Mouse (Mus musculus) brown adipose tissue, adult 24 weeks (tissue): ENCODE data around the gene Plekhd1. TPM values are rescaled to one million over a fixed set of nuclear protein-coding genes. Genes with fewer than 3 reads are reported as not detected.

Experiments used
- H3K27ac ChIP-seq: fragments of 200-500 bp; replicated peaks from 2 replicates; pipeline ENCODE4 v1.5.1; 2012; ENCODE audit warnings: low read depth, mild to moderate bottlenecking, low read length
- H3K4me1 ChIP-seq: fragments of 200-500 bp; 2 replicates; pipeline ENCODE4 v1.6.1; 2012; ENCODE audit warnings: low read length, mixed read lengths; ENCODE audit not compliant: control insufficient read depth, insufficient read depth, insufficient read length
- H3K4me3 ChIP-seq: fragments of 200-500 bp; 2 replicates; pipeline ENCODE4 v1.5.1; 2012; ENCODE audit warnings: low read depth, mild to moderate bottlenecking, low read length, moderate library complexity; ENCODE audit not compliant: insufficient read depth
- polyA plus RNA-seq: library from polyadenylated mRNA; stranded (reverse); fragments of >200 nt; gene quantifications from 2 replicates; pipeline ENCODE4 v1.2.4, GENCODE M21; 2012; ENCODE audit not compliant: missing spikeins, insufficient read depth, insufficient read length

Gene Plekhd1
- not detected in 2 replicates for polyA plus RNA-seq

- Histone ChIP-seq H3K4me3 (peak within 1 kb of the TSS; percentile 43), H3K27ac (no peak within 1 kb of the TSS), H3K4me1 (peaks cover 2% of the 10 kb centered on the region; the same call in 1 of the 2 replicates)
Measured at GRCm38 (mm10) chr12:80692269-80692972, at the start of gene Plekhd1. Plekhd1 (plus strand) TSS chr12:80692591.

GRCm38 (mm10) chr12:80642725-80643692 is 49.4 kb upstream of the Plekhd1 start:
- Histone ChIP-seq H3K27ac (peak overlapping the region; percentile 29; the same call in 1 of the 2 replicates), H3K4me3 (peak overlapping the region; percentile 96), H3K4me1 (peaks cover 13% of the 10 kb centered on the region)

DNA sequence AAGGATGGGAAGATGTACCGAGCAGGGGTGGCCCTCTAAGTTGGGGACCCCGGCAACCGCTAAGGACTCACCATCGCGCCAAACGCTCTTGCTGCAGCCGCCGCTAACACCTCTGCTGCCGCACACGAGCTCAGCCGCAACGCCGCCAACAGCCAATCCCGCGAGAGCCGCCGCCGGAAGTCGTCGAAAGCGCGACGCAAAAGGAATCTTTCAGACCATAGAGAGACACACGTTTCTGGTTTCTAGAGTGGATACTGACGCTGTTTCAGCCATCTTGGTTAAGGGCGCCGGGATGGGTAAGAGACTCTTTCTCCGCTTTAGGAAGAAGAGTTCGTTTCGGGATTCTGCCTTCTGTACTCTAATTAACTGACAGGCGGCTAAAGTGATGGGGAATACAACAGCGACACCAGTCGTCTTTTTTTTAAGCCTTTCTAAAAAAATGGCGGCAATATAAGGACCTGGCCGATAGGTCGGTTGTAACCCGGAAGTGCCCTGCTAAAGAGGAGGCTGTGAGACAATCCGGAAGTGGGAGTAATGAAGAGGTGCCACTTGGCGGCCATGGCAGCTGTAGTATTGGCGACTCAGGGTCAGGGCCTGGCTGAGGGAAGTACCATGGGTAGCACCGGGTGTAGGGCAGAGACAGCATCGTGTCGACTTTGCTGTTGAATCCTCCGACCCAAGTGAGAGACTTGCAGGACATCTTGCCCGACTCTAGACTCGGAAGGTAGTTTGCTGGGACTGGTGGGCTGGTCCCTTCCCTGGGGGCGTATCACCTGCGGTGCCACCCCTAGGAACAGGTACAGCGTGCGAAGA is 48.5 kb upstream of the Plekhd1 start, which contains the start of the genes Slc39a9 and Erh:
TSS of gene Slc39a9 (plus strand) at position 191 of the 813 bp plus-strand sequence.
TSS of gene Erh (minus strand) at position 649 of the 813 bp plus-strand sequence.
- peaks cover 13% of the 10 kb centered on the region for H3K4me1 ChIP-seq
- H3K27ac ChIP-seq, result peak within 1 kb of the TSS; percentile 92
- H3K4me3 ChIP-seq, result peak within 1 kb of the TSS; percentile 96

DNA sequence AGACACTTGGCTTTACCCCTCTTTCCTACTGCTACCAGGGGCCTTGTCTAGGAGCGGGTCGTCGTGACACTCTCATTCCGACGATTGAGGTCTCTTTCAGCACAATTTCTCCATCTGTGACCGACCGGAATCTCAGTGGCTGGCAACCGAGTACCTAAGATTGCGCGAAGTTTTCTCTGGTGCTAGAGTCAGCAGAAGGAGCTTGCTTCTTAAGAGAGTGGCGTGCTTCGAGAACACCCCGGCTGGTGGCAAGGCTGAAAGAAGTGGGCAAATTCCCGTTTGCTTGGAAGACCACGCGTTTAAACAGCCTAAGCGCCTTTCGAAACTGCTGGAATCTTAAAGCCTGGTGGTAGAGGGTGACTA is 47.9 kb upstream of the Plekhd1 start:
- H3K4me1 ChIP-seq, result peaks cover 13% of the 10 kb centered on the region
- peak overlapping the region; percentile 81 for H3K27ac ChIP-seq
- peak overlapping the region; percentile 96 for H3K4me3 ChIP-seq

DNA sequence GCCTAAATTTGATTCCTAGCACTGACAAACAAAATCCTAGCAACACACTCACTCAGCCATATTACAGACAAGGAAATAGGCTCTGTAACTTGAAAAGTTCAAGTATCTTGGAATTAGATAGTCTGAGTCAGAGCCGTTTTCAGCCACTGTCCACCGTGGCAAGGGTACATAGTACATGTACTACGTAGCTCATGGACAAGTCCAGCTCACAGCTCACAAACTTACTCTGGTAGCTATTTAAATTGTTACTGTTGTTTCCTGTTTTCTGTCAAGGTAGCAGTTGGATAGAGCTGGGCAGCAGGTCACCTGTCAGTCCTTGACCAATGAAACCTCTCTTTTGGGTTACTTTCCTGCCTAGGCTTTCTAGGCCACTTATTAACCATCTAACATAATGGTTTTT is 46.0 kb upstream of the Plekhd1 start:
- Histone ChIP-seq H3K4me1 (peaks cover 13% of the 10 kb centered on the region), H3K4me3 (no peak overlapping the region)

DNA sequence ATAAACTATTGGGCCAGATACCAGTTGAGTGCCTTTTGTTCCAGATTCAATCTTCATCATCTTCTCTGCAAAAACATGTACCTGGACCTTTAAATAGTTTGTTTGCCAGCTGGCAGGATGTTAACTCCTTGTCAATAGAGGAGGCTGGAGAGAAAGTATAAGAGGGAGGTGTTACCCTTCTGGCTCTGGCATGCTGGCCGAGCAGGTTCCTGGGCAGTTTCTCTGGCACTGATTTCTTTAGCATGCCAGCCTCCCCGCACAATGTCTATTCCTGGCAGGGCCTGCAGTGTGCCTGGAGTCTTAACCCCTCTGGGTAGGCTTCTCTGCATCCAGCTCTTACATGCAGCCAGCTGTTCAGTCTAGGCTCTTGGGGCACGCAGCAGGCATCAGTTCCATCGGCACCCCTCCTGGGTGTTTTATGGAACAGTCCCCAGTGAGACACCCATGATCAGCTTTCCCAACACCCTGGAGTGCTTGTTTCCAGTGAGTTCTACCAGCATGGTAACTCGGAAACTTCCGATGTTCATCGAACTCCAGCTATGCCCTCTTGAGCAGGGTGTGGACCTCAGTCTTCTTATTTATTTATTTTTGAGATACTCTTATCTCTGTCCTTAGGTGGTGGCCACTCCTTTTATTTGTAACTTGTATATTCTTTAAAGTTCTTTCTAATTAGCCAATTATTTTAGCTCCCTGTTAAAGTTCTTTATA is 38.3 kb upstream of the Plekhd1 start:
- peaks cover 5% of the 10 kb centered on the region; the same call in 1 of the 2 replicates for H3K4me1 ChIP-seq
- H3K4me3 ChIP-seq, result no peak overlapping the region
- H3K27ac ChIP-seq, result no peak overlapping the region

More for the DNA sequence above, 46.0 kb upstream of the Plekhd1 start:
- no peak overlapping the region for H3K27ac ChIP-seq

- Histone ChIP-seq H3K27ac (no peak overlapping the region), H3K4me1 (peaks cover 5% of the 10 kb centered on the region; the same call in 1 of the 2 replicates), H3K4me3 (no peak overlapping the region)
Measured at GRCm38 (mm10) chr12:80654659-80655025, 37.7 kb upstream of the Plekhd1 start.

DNA sequence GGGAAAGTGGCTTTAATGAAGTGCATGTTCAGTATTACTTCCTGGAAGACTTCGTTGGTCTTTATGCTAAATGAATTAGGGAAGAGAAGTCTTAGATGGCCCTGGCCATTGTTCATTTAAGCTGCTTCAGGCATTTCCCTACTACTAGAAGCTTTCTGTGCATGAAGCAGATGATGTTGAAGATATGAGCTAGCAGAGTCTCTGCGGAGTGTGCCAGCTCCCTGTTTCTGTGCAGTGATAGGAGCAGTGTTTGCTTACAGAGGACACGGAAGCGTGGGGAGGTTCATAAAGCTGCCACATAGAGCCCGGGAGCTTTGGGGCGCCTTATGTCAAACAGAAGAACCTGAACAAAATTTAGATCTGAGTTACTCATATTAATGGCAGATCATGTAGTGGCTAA is 33.7 kb upstream of the Plekhd1 start:
- no peak overlapping the region for H3K27ac ChIP-seq
- H3K4me1 ChIP-seq, result peaks cover 5% of the 10 kb centered on the region; the same call in 1 of the 2 replicates
- no peak overlapping the region for H3K4me3 ChIP-seq

- Histone ChIP-seq H3K4me3 (no peak overlapping the region), H3K27ac (no peak overlapping the region), H3K4me1 (no peaks in the 10 kb centered on the region; the same call in 1 of the 2 replicates)
Measured at GRCm38 (mm10) chr12:80662322-80662721, 30.1 kb upstream of the Plekhd1 start.

DNA sequence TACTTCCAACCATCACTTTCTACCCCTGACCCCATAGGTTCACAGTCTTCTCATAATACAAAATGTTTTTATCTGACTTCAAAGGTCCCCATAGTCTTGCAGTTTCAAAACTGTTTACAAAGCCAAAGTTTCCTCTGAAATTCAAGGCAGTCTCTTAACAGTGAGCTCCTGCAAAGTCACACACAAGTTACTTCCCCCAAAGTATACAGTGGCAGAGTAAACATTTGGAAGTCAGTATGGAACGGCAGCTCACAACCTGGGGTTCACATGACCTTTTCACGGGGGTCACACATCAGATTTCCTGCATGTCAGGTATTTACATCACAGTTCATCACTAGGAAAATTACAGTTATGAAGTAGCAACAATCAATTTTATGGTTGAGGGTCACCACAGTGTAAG is 28.5 kb upstream of the Plekhd1 start:
- Histone ChIP-seq H3K27ac (no peak overlapping the region), H3K4me3 (no peak overlapping the region), H3K4me1 (no peaks in the 10 kb centered on the region; the same call in 1 of the 2 replicates)

GRCm38 (mm10) chr12:80668391-80668790 is 24.0 kb upstream of the Plekhd1 start:
- no peaks in the 10 kb centered on the region for H3K4me1 ChIP-seq
- no peak overlapping the region for H3K4me3 ChIP-seq
- H3K27ac ChIP-seq, result no peak overlapping the region

DNA sequence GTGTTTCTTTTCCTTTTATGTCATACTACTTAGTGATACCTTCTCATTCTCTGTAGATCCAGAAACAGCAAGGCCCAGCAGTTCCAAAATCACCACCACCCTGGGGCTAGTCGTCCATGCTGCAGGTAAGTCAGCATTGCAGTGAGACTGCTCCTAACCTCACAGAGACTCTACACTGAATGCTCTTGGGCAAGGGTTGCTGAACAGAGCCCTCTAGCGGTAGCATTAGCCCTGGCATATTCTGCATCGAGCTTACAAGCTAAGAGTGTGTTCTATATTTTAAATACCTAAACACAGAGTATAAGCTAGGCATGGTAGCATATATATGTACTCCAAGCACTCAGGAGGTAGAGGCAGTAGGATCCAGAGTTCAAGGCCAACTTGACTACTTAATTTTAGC is 19.2 kb upstream of the Plekhd1 start:
- no peaks in the 10 kb centered on the region for H3K4me1 ChIP-seq
- H3K27ac ChIP-seq, result no peak overlapping the region
- H3K4me3 ChIP-seq, result no peak overlapping the region

- no peak overlapping the region for H3K27ac ChIP-seq
- no peaks in the 10 kb centered on the region for H3K4me1 ChIP-seq
- H3K4me3 ChIP-seq, result no peak overlapping the region
Measured at GRCm38 (mm10) chr12:80681340-80681739, 11.1 kb upstream of the Plekhd1 start.

DNA sequence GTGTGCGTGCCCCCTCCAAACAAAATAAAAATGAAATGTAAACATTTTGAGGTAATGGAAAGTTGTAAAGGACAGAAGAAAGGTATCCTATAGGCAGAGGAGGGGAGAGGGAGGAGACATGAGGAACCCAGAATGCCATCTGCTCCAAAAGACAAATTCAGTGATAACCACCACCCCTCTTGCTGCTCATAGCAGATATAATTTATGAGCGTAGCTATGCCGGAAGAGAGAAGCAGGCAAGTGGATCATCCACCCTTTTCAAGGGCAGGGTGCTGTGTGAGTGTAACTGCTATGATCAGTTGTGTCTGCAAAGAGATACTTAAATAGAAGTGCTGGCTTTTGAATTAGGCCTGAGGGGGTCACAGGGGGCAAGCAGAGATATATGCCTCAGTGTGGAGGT is 8.8 kb upstream of the Plekhd1 start:
- H3K4me3 ChIP-seq, result no peak overlapping the region

More for the DNA sequence above, 8.8 kb upstream of the Plekhd1 start:
- Histone ChIP-seq H3K27ac (no peak overlapping the region), H3K4me1 (no peaks in the 10 kb centered on the region)
